Mouse (Mus musculus) skeletal muscle tissue, adult 2 months (tissue): Measurements from ENCODE around the gene Zbtb20.

Source experiments
- DNase-seq: peaks from one replicate; pipeline ENCODE4 v3.0.0-alpha.2; 2012; ENCODE audit warnings: low read depth, low spot score

Gene Zbtb20

GRCm38 (mm10) chr16:43080403-43080802 lies 204.7 kb downstream of the Zbtb20 start:
- DNase-seq: peak; percentile 18

GRCm38 (mm10) chr16:43080923-43081702 lies 205.4 kb downstream of the Zbtb20 start:
- DNase-seq: peak; percentile 67

DNA sequence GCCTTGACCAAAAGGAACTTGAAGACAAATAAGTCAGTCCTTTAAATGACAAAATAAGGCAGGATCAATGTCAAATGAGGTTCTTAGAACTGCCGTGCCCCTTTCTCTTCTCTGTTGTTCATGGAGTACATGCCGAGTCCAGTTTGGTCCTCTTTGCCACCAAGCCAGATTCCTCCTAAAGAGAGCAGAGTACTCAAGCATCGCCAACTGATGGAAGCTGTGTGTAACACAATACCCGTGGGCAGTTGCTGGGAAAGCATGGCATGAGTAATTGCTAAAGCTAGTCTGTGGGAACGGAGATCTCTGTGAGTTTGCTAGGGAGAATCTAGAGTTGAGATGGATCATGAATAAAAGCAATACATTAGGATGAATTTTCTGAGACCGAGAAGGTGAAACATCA lies 206.3 kb downstream of the Zbtb20 start:
- DNase-seq: peak; percentile 30

GRCm38 (mm10) chr16:43082801-43083200 lies 207.1 kb downstream of the Zbtb20 start:
- no peak for DNase-seq

- DNase-seq: no peak
Measured at GRCm38 (mm10) chr16:43090188-43090587, 214.5 kb downstream of the Zbtb20 start.

GRCm38 (mm10) chr16:43094161-43094560 lies 218.5 kb downstream of the Zbtb20 start:
- DNase-seq: no peak

GRCm38 (mm10) chr16:43094756-43095155 lies 219.1 kb downstream of the Zbtb20 start:
- no peak for DNase-seq

GRCm38 (mm10) chr16:43096040-43096439 lies 220.4 kb downstream of the Zbtb20 start:
- no peak for DNase-seq

DNA sequence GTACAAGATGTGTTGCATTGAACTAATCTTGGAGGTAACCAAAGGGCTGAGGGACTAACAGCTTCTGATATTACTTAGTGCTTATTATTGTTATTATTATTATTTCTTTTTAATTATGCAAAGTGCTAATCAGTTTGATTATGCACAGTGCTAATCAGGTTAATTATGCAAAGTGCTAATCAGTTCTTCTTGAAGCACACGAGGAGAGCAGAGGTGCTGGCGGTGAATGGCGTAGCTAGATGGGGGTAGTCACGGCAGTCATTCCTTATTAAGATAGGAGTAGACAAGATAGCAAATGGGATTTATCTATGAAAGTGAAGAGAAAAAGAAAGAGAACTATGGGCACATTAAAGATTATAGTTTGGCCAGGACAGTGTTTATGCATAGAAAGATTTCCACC lies 222.5 kb downstream of the Zbtb20 start:
- no peak for DNase-seq

GRCm38 (mm10) chr16:43098666-43099065 lies 223.0 kb downstream of the Zbtb20 start:
- DNase-seq: no peak

GRCm38 (mm10) chr16:43111288-43111687 lies 235.6 kb downstream of the Zbtb20 start:
- DNase-seq: no peak

DNA sequence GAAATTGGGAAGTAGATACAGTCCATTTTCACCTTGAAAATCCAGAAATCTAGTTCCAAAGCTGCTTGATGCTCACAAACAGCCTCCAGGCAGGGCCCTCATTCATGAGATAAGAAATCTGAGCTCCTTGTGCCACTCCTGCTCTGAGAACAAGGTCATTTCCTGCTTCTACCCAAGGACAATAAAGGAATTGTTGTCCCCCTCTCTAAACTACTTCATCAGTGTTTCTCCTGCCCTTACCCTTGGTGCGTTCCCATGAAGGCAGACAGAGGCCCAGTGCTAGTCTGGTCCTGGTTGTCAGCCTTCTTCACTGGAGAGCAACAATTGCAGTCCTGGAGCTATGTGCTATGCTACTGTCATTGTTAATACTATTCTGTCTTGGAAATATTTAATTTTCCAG lies 238.3 kb downstream of the Zbtb20 start:
- DNase-seq: no peak

- DNase-seq: no peak
Measured at GRCm38 (mm10) chr16:43129966-43130365, 254.3 kb downstream of the Zbtb20 start.

DNA sequence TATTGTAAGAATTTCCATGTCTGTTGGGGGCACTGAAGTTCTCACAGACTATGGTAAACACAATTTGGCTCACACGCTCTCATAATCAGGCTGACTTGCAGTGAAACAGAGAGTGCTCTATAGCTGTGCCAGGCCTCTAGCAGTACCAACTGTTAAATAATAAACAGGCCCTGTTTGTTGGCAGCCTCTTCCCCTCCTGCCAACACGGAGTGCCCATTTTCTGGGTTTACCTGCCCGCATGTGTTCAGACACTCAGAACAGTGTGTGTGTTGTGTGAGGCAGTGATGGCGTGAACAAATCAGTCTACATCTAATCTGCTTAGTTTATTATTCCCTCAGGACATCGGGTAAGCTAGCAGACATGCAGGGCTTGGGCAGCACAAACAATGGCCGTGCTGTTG lies 254.9 kb downstream of the Zbtb20 start:
- DNase-seq: no peak

DNA sequence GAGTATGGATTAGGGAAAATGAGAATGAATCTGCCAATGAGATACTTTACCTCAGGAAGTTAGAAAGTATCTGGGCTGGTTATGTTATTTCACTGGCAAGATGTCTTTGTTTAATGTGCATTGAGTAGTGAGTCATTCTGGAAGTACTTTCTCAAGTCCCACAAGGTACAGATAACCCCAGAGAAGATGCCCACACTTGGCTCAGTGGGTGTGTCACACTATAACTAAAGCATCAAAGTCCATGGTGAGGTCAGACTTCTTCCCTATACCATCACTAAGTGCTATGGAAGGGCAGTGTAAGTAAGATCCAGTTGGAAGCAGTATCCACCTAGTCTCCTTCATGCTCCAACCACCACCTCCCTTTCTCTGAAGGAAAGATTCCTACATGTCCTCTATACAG lies 255.4 kb downstream of the Zbtb20 start:
- DNase-seq: no peak

GRCm38 (mm10) chr16:43168506-43168905 lies 292.8 kb downstream of the Zbtb20 start:
- DNase-seq: peak; percentile 14

DNA sequence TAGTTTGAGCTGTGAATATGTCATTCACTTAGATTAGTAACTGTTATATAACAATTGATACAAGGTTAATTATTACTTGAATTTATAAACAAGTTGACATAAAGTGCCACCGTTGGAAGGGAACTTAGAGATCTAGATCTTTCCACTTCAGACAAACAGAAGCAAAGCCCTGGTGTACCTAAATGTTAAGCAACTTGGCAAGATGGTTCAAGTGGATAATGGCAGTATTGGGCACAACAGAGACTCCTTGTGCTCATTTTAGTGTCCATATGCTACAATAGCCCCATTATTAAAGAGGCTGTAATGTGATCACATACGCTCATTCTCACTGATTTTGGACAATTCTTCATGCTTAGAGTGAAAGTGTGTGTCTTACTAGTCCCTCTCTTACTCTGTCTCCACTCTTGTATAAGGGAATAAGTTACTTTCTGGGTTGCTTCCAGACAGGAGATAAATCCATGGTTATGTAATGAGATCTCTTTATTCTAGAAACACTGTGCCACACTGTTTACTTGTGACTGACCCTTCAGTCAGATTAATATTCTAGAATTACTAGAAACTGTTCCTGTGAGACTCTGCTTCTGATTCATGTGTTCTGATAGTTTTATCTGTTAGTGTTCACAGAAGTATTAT lies 293.7 kb downstream of the Zbtb20 start:
- DNase-seq: no peak

GRCm38 (mm10) chr16:43172139-43172538 lies 296.5 kb downstream of the Zbtb20 start:
- DNase-seq: no peak

DNA sequence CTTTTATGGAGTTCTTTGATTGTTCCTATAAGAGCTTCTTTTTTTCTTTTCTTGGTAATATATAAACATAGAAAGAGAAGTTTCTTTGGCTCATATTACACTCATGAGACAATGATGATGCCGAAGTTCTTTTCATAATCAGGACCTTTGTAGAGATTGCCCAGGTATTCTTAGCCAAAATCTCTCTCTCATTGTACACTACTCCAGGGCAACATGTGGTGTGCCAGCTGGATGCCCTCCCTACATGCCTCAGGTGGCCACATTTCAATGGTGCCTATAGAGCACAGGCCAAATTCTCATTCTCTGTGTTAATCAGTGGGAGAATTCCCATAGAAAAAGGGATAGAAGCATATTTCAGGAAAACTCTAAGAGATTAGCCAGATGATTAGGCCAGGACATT lies 297.2 kb downstream of the Zbtb20 start:
- DNase-seq: no peak

DNA sequence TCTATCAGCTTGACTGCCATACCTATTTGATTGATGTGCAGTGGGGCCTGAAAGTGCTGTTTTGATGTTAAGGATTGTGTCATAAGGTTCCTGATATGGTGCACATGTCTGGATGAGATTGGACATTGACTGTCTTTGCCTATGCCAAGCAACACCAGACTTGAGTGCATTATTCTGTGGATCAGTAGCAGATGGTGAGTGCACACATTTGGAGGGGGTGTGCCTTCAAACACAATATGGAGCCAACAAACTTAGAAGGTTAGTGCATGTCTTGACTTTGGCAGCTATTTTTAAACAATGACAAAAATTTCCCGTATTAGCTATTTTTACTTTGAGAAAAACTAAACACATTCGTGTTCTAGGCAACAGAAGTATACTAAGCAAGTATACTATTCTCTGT lies 299.1 kb downstream of the Zbtb20 start:
- no peak for DNase-seq

- no peak for DNase-seq
Measured at GRCm38 (mm10) chr16:43181038-43181437, 305.4 kb downstream of the Zbtb20 start.

- DNase-seq: no peak
Measured at GRCm38 (mm10) chr16:43190390-43190789, 314.7 kb downstream of the Zbtb20 start.
